Mouse (Mus musculus) kidney, postnatal 0 days (tissue): ENCODE results near the gene Zfhx3. TPM values are rescaled to one million over a fixed set of nuclear protein-coding genes. Genes with fewer than 3 reads are reported as not detected.

Source experiments
- ATAC-seq: fragments of 200-750 bp; cut with Nextera tagmentation; replicated peaks from 2 replicates; pipeline ENCODE4 v1.8.0; 2017; ENCODE audit warnings: low read depth, moderate number of reproducible peaks, moderate TSS enrichment, moderate library complexity; ENCODE audit not compliant: low FRiP score
- DNase-seq: peaks from one replicate; pipeline ENCODE4 v3.0.0-alpha.2; 2016; ENCODE audit warnings: low spot score
- H3K27ac ChIP-seq: fragments of 300-500 bp; sonication (generic); 2 replicates; pipeline ENCODE4 v1.5.1; 2014; ENCODE audit warnings: mild to moderate bottlenecking
- H3K27me3 ChIP-seq: fragments of 300-500 bp; sonication (generic); 2 replicates; pipeline ENCODE4 v1.6.1; 2014; ENCODE audit warnings: low read length, mixed read lengths; ENCODE audit not compliant: insufficient read depth
- H3K36me3 ChIP-seq: fragments of 300-500 bp; sonication (generic); 2 replicates; pipeline ENCODE4 v1.6.1; 2014; ENCODE audit warnings: low read length, mixed read lengths; ENCODE audit not compliant: insufficient read depth
- H3K4me1 ChIP-seq: fragments of 300-500 bp; sonication (generic); replicated peaks from 2 replicates; pipeline ENCODE4 v1.6.1; 2014; ENCODE audit warnings: antibody characterized with exemption, low read length, mixed read lengths; ENCODE audit not compliant: insufficient read depth
- H3K4me2 ChIP-seq: fragments of 300-500 bp; sonication (generic); 2 replicates; pipeline ENCODE4 v1.6.1; 2014; ENCODE audit warnings: mild to moderate bottlenecking, low read length, moderate library complexity, mixed read lengths
- H3K4me3 ChIP-seq: fragments of 300-500 bp; sonication (generic); replicated peaks from 2 replicates; pipeline ENCODE4 v1.5.1; 2014; ENCODE audit warnings: low read depth, low read length
- H3K9ac ChIP-seq: fragments of 300-500 bp; sonication (generic); 2 replicates; pipeline ENCODE4 v1.6.1; 2014; ENCODE audit warnings: low read depth, low read length
- H3K9me3 ChIP-seq: fragments of 300-500 bp; sonication (generic); replicated peaks from 2 replicates; pipeline ENCODE4 v1.6.1; 2016; ENCODE audit warnings: low read length, inconsistent platforms, mixed read lengths
- CTCF ChIP-seq: IDR thresholded peaks from 2 replicates; pipeline ENCODE4 v1.5.1; 2016; ENCODE audit warnings: antibody characterized with exemption, low read depth, mild to moderate bottlenecking, moderate library complexity
- WGBS: fragments of 180-500 bp; shearing (Covaris S2); extraction: QIAGEN DNeasy Blood & Tissue Kit; methylation state at CpG from one replicate; pipeline ENCODE4 v1.1.7; 2014; 5-methylcytosine and 5-hydroxymethylcytosine counted together
- polyA plus RNA-seq: library from polyadenylated mRNA; unstranded; fragments of >200 nt; fragmentation: Nextera tagmentation; extraction: Ambion mirVana; gene quantifications from 2 replicates; pipeline ENCODE4 v1.2.1, GENCODE M21; 2015

Gene Zfhx3
- polyA plus RNA-seq, 1 experiment from 2014 or later: 5.0 TPM

- ATAC-seq: no peak
- no peak for DNase-seq
- no peak overlapping the region for H3K9ac ChIP-seq
- no peak overlapping the region for H3K27ac ChIP-seq
- H3K4me3 ChIP-seq: no peak overlapping the region
- WGBS: 49% methylated on average over 22 of the region's 22 CpGs
- H3K4me1 ChIP-seq: no peaks in the 10 kb centered on the region
- no peaks in the 10 kb centered on the region for H3K36me3 ChIP-seq
- no peak for TF ChIP-seq CTCF
- no peaks in the 10 kb centered on the region for H3K9me3 ChIP-seq
- H3K4me2 ChIP-seq: peak overlapping the region; percentile 32; the same call in 1 of the 2 replicates
- no peaks in the 10 kb centered on the region for H3K27me3 ChIP-seq
Observed at GRCm38 (mm10) chr8:108387160-108387912, 444.9 kb downstream of the Zfhx3 start.

GRCm38 (mm10) chr8:108387913-108388274 is 445.4 kb downstream of the Zfhx3 start:
- no peaks in the 10 kb centered on the region for H3K9me3 ChIP-seq
- H3K4me3 ChIP-seq: no peak overlapping the region
- H3K36me3 ChIP-seq: no peaks in the 10 kb centered on the region
- no peak for TF ChIP-seq CTCF
- no peak overlapping the region for H3K27ac ChIP-seq
- no peaks in the 10 kb centered on the region for H3K27me3 ChIP-seq
- WGBS: 82% methylated on average over 8 of the region's 8 CpGs
- DNase-seq (no peak), ATAC-seq (no peak)
- H3K9ac ChIP-seq: no peak overlapping the region
- H3K4me1 ChIP-seq: no peaks in the 10 kb centered on the region
- H3K4me2 ChIP-seq: no peak overlapping the region

GRCm38 (mm10) chr8:108392909-108393308 is 450.5 kb downstream of the Zfhx3 start:
- H3K4me2 ChIP-seq: no peak overlapping the region
- H3K4me1 ChIP-seq: no peaks in the 10 kb centered on the region
- no peaks in the 10 kb centered on the region for H3K36me3 ChIP-seq
- no peak overlapping the region for H3K27ac ChIP-seq
- ATAC-seq (no peak; the same call in 1 of the 2 replicates), DNase-seq (peak; percentile 16)
- no peak for TF ChIP-seq CTCF
- WGBS: 34% methylated on average over 9 of the region's 9 CpGs
- H3K9ac ChIP-seq: no peak overlapping the region
- H3K4me3 ChIP-seq: no peak overlapping the region
- no peaks in the 10 kb centered on the region for H3K27me3 ChIP-seq
- H3K9me3 ChIP-seq: no peaks in the 10 kb centered on the region

GRCm38 (mm10) chr8:108402149-108402548 is 459.7 kb downstream of the Zfhx3 start:
- Histone ChIP-seq H3K4me3 (no peak overlapping the region), H3K36me3 (no peaks in the 10 kb centered on the region), H3K4me1 (no peaks in the 10 kb centered on the region), H3K27ac (no peak overlapping the region), H3K9me3 (no peaks in the 10 kb centered on the region), H3K27me3 (no peaks in the 10 kb centered on the region), H3K4me2 (no peak overlapping the region), H3K9ac (no peak overlapping the region)
- WGBS: 75% methylated on average over 9 of the region's 9 CpGs
- ATAC-seq (no peak), DNase-seq (no peak)
- TF ChIP-seq CTCF: no peak

GRCm38 (mm10) chr8:108406716-108407494 is 464.5 kb downstream of the Zfhx3 start:
- Histone ChIP-seq H3K27ac (no peak overlapping the region), H3K4me2 (no peak overlapping the region), H3K9ac (no peak overlapping the region), H3K27me3 (no peaks in the 10 kb centered on the region), H3K36me3 (no peaks in the 10 kb centered on the region), H3K9me3 (no peaks in the 10 kb centered on the region), H3K4me1 (no peaks in the 10 kb centered on the region), H3K4me3 (no peak overlapping the region)
- no peak for TF ChIP-seq CTCF
- 65% methylated on average over 25 of the region's 25 CpGs for WGBS
- DNase-seq: no peak
- no peak for ATAC-seq

- no peak overlapping the region for H3K9ac ChIP-seq
- H3K36me3 ChIP-seq: no peaks in the 10 kb centered on the region
- H3K27me3 ChIP-seq: no peaks in the 10 kb centered on the region
- ATAC-seq (no peak), DNase-seq (peak; percentile 12)
- no peaks in the 10 kb centered on the region for H3K4me1 ChIP-seq
- H3K9me3 ChIP-seq: no peaks in the 10 kb centered on the region
- H3K4me3 ChIP-seq: no peak overlapping the region
- no peak for TF ChIP-seq CTCF
- H3K27ac ChIP-seq: no peak overlapping the region
- WGBS: 40% methylated on average over 15 of the region's 15 CpGs
- no peak overlapping the region for H3K4me2 ChIP-seq
Observed at GRCm38 (mm10) chr8:108419162-108419844, 476.9 kb downstream of the Zfhx3 start.
